Mouse (Mus musculus): ENCODE data around the gene Rps6kc1.

Gene Rps6kc1

GRCm38 (mm10) chr1:190832965-190833630, 78.5 kb downstream of the Rps6kc1 start:
- no peak for DNase-seq

- peak; percentile 82 to 84 for DNase-seq
Measured at GRCm38 (mm10) chr1:190831839-190832497, 79.6 kb downstream of the Rps6kc1 start.

GRCm38 (mm10) chr1:190826486-190827034, 85.0 kb downstream of the Rps6kc1 start:
- no peak for DNase-seq

GRCm38 (mm10) chr1:190823745-190824144, 87.8 kb downstream of the Rps6kc1 start:
- no peak for DNase-seq

DNA sequence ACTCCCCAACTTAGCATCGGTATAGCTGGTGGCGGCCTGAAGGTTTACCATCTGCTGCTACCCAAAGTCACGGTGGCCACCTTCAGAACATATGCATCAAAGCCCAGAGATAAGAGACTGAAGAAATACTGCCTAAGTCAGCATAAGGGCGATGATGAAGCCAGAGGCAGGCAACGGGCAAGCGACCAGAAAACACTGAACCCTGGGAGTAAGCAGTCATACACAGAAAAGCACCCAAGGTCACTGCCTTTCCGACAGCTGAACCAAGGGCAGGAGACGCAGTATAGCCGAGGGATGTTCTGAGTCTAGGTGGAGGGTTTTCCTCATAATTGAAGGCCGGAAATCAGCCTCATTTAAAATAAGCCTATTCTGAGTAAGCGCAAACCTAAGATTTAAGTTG, 95.4 kb downstream of the Rps6kc1 start:
- DNase-seq: no peak

GRCm38 (mm10) chr1:190810408-190810807, 101.2 kb downstream of the Rps6kc1 start:
- no peak for DNase-seq

- peak; percentile 43 to 54 for DNase-seq
Measured at GRCm38 (mm10) chr1:190808766-190809221, 102.8 kb downstream of the Rps6kc1 start.

DNA sequence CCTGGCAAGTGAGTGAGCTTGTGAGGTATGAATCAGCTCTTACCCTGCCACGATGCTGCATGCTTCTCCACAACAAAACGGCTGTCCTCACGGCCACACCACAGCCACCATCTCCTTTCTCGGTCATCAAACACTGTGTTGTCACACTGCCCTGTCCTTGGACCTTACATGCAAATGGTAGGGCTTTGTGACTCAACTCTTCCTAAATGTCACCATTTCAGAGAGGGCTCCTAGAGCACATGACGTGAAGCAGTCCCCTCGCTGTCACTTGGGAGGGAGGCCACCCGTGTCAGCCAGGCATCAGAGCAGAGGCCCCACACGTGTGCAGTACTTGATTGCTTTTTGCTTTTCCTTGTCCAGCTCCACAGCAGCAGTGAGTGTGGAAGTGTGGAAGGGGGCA, 104.8 kb downstream of the Rps6kc1 start:
- DNase-seq: no peak

GRCm38 (mm10) chr1:190798668-190799067, 112.9 kb downstream of the Rps6kc1 start:
- no peak for DNase-seq

DNA sequence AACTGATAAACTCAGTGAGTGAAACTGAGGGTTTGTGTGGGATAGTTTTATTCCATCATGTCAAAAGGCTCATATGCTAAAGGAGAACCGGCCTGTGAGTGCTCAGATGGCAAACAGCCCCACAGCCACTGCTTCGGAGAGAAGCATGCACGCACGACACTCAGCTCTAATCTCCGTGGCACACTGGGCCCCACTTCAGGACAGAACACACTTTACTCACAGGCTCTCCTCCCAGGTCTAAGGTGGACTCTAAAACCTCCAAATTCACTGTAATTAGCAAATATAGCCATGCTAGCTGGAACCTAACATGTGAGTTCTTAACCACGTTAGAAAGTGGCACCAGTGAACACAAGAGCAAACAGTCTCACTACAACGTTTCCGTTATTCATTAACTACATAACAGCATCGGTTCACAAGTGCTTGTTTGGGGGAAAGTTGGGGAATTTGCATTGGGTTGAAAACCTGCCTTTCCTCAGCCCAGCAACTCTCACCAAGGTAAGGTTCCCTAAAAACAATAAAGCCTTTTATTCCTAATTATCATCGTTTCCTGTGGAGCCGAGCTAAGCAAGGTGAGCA, 114.0 kb downstream of the Rps6kc1 start:
- DNase-seq: no peak

GRCm38 (mm10) chr1:190796745-190797482, 114.7 kb downstream of the Rps6kc1 start:
- DNase-seq: peak; percentile 74 to 80

- DNase-seq: peak; percentile 15 to 17
Measured at GRCm38 (mm10) chr1:190791638-190792037, 119.9 kb downstream of the Rps6kc1 start.

GRCm38 (mm10) chr1:190790720-190791119, 120.8 kb downstream of the Rps6kc1 start:
- no peak for DNase-seq

DNA sequence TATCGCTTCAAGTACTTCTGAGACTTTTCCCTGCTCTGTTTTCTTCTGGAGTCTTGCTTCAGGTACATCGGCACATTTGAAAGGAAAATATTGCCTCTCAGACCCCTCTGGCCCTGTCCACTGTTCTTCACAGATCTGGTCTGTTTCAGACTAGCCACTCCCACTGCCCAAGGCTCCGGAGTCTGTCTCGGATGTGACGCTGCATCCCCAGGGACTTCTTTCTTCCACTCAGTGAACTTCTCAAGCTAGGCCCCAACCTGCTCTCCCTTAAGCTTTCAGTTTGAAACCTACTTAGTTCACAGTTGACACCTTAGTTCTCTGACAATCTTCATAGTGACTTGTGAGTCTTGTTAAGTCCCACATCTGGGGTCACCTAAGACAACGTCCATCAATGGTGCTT, 133.9 kb downstream of the Rps6kc1 start:
- no peak for DNase-seq

GRCm38 (mm10) chr1:190776260-190776659, 135.3 kb downstream of the Rps6kc1 start:
- no peak for DNase-seq

GRCm38 (mm10) chr1:190772088-190772885, 139.3 kb downstream of the Rps6kc1 start:
- DNase-seq: no peak

- DNase-seq: no peak
Measured at GRCm38 (mm10) chr1:190769748-190770147, 141.8 kb downstream of the Rps6kc1 start.

GRCm38 (mm10) chr1:190768307-190768706, 143.3 kb downstream of the Rps6kc1 start:
- no peak for DNase-seq

DNA sequence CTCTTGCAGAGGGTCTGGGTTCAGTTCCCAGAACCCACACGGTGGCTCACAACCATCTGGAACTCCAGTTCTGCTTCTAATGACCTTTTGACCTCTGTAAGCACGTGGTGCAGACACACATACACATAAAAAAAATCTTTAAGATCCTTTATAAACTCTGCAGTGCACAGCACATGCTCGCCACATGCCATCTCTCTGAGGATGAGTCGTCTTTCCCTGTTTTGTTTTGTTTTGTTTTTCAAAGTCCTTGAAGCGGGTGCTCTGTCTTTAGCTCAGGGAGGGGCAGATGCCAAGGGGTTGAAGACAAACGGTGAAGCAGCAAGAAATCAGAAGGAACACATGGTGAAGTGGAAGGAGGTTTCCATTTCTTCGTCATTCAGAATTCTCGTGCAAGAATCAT, 143.9 kb downstream of the Rps6kc1 start:
- DNase-seq: no peak

- no peak for DNase-seq
Measured at GRCm38 (mm10) chr1:190766800-190767199, 144.8 kb downstream of the Rps6kc1 start.

GRCm38 (mm10) chr1:190763756-190764155, 147.8 kb downstream of the Rps6kc1 start:
- peak; percentile 30 to 46 for DNase-seq

- DNase-seq: peak; percentile 54 to 55
Measured at GRCm38 (mm10) chr1:190761786-190762185, 149.8 kb downstream of the Rps6kc1 start.

All from cerebellum, postnatal 14 days (tissue).